Mouse (Mus musculus) adrenal gland (tissue): ENCODE measurements around the gene Fam160a2.

Experiments
- intact Hi-C: fragments of 180-260 bp; cut with DNase I; formaldehyde crosslinking; loops from one replicate; pipeline ENCODE4 v1.15.1; 2025
- long read RNA-seq, 2 experiments: library from polyadenylated mRNA; unstranded; transcript quantifications; one replicate each; pipeline ENCODE4 v2.0.0; 2020; ENCODE audit warnings: borderline replicate concordance in 1 of 2; ENCODE audit not compliant: insufficient replicate concordance in 1 of 2

Fam160a2 gene
- long read RNA-seq, experiment 1, full-length matches to known transcripts: 2 of 3 reads
- long read RNA-seq, experiment 1, partial matches to known transcripts: 0 of 3 reads
- long read RNA-seq, experiment 1, other reads (novel, unspliced or antisense): 1 of 3 reads
- long read RNA-seq, experiment 2, full-length matches to known transcripts: 4 of 12 reads
- long read RNA-seq, experiment 2, partial matches to known transcripts: 2 of 12 reads
- long read RNA-seq, experiment 2, other reads (novel, unspliced or antisense): 6 of 12 reads

- intact Hi-C loops: loop anchor here (10.0 kb wide), 1 partner anchor 235 kb away; the partner anchor contains the start of gene Trim3
These were observed at the start of gene Fam160a2 for GRCm38 (mm10) chr7:105399935-105400624. Gene Fam160a2, minus strand, starts transcription at chr7:105400054.

- intact Hi-C loops: no loop called here
These were observed 45.2 kb upstream of the Fam160a2 start for GRCm38 (mm10) chr7:105445076-105445475.

GRCm38 (mm10) chr7:105441426-105441825, 41.6 kb upstream of the Fam160a2 start:
- intact Hi-C loops: no loop called here

- intact Hi-C loops: no loop called here
These were observed 38.3 kb upstream of the Fam160a2 start for GRCm38 (mm10) chr7:105437979-105438772.

- intact Hi-C loops: no loop called here
These were observed 34.9 kb upstream of the Fam160a2 start for GRCm38 (mm10) chr7:105434798-105435197.

- intact Hi-C loops: no loop called here
These were observed 34.0 kb upstream of the Fam160a2 start for GRCm38 (mm10) chr7:105433859-105434258.

GRCm38 (mm10) chr7:105432058-105432457, 32.2 kb upstream of the Fam160a2 start:
- intact Hi-C loops: no loop called here

- intact Hi-C loops: no loop called here
These were observed 26.2 kb upstream of the Fam160a2 start for GRCm38 (mm10) chr7:105426051-105426450.

- intact Hi-C loops: no loop called here
These were observed 25.7 kb upstream of the Fam160a2 start, which contains the start of gene Cckbr for GRCm38 (mm10) chr7:105425424-105426043. Gene Cckbr, plus strand, starts transcription at chr7:105425731.

GRCm38 (mm10) chr7:105424368-105424767, 24.5 kb upstream of the Fam160a2 start:
- intact Hi-C loops: no loop called here

- intact Hi-C loops: no loop called here
These were observed 21.0 kb upstream of the Fam160a2 start for GRCm38 (mm10) chr7:105420903-105421302.

- intact Hi-C loops: no loop called here
These were observed 18.3 kb upstream of the Fam160a2 start for GRCm38 (mm10) chr7:105418106-105418505.

GRCm38 (mm10) chr7:105416529-105416928, 16.7 kb upstream of the Fam160a2 start:
- intact Hi-C loops: no loop called here

- intact Hi-C loops: no loop called here
These were observed 14.5 kb upstream of the Fam160a2 start for GRCm38 (mm10) chr7:105414385-105414784.

- intact Hi-C loops: loop anchor here (2.0 kb wide), 2 partner anchors 63 to 103 kb away; no protein-coding TSS in a partner anchor
These were observed 12.2 kb upstream of the Fam160a2 start for GRCm38 (mm10) chr7:105411874-105412632.

GRCm38 (mm10) chr7:105406322-105406721, 6.5 kb upstream of the Fam160a2 start:
- intact Hi-C loops: loop anchor here (5.0 to 10.0 kb wide), 2 partner anchors 121 to 228 kb away; partner anchors contain the start of gene Trim3

- intact Hi-C loops: loop anchor here (10.0 kb wide), 1 partner anchor 231 kb away; the partner anchor contains the start of gene Trim3
These were observed 4.4 kb upstream of the Fam160a2 start, which contains the start of gene Cnga4 for GRCm38 (mm10) chr7:105404268-105404667. Gene Cnga4, plus strand, starts transcription at chr7:105404568.

GRCm38 (mm10) chr7:105399058-105399934, 558 bp downstream of the Fam160a2 start:
- intact Hi-C loops: no loop called here

- intact Hi-C loops: no loop called here
These were observed 3.7 kb downstream of the Fam160a2 start for GRCm38 (mm10) chr7:105396126-105396525.
